Mouse (Mus musculus) left cerebral cortex, adult 11 months (tissue): ENCODE data around the gene Cntnap2.

Experiments
- DNase-seq: peaks from one replicate; pipeline ENCODE4 v3.0.0; 2022; ENCODE audit warnings: low spot score

The Cntnap2 gene

DNA sequence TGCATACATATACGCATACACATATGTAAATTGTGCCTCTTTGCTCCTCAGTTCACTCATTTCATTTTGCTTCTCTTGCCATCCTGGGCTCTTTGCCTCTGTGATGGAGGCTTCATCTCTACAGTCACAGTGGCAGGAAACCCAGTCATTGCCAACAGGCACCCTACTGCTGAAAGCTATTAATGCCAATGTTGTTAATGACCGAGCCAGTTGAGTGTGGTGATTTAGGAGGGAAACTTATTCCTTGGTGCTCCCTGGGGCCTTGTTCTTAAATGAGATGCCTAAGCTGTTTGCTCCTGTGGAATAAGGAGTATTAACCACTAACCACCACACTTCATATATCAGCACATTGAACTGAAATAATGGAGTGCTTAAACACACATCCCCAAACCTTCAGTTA lies 1640.2 kb downstream of the Cntnap2 start:
- DNase-seq, result no peak

DNA sequence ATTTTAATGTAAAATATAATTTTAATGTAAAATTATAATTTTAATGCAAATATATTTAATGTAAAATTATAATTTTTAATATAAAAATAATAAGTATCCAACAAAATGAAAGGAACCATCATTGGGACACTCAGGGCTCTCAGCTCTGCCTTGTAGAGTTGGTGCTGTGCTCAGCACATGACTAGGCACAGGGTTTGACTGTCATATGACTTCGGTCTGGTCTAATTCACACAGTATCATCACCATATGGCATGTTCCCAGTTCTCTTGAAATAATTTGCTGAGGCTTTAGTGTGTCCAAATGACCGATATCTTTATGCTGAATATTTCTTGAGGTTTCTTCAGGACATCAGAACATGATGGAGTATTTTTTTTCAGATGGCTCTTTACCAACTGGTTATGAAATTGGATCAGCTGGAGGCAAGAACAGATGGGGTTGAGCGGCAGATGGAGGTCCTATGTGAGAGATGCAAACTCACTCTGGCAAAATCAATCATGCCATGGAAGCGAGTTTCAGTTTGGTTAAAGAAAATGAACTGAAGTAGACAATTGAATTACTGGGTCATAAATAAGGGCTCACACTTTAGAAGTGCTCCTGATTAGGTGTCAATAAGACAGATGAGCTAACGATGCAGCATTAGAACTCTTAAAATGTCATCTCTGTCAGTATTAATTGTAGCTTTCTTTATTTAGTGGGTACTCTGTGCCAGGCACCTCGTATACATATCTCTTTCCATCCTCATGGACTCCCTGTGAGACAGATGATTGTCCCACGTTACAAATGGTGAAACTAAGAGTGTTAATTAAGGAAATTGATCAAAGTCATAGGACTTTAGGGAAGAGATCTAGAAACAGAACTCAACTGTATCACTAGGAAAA lies 1645.4 kb downstream of the Cntnap2 start:
- peak; percentile 23 for DNase-seq

DNA sequence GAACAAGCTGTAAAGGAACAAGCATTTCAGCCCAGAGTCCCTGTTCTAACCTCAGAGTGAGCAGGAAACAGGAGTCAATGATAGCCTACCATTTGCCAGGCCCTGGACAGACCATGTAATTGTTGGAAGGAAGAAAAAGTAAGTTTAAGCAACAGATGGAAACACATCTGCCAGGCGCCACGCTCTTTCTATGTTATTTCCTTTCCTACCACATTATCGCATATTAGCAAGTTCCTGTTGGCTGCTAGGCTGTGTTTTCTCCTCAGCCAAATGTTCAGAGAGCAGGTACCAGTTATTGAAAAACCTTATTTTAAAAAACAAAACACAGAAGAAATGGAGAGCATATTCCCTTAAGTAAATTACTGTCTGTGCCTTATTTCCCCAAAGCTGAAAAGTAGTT lies 1646.8 kb downstream of the Cntnap2 start:
- peak; percentile 7 for DNase-seq

DNA sequence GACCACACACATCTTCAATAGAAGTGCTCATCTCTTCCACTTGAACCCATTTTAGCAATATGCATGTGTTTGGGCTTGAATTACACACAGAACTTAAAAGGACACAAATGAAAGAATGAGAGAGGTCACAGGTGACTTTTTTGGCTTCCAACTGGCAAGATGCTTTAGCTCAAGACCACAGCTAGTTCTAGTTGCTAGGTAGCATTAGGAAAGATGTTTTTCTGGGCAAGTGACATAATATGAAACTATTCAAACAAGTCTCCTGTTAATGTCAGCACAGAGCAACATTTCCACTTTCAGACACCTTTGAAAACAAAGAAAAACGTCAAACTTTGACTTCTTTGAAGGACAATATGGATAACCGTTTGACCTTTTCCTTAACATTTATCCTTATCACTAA lies 1657.4 kb downstream of the Cntnap2 start:
- no peak for DNase-seq

DNA sequence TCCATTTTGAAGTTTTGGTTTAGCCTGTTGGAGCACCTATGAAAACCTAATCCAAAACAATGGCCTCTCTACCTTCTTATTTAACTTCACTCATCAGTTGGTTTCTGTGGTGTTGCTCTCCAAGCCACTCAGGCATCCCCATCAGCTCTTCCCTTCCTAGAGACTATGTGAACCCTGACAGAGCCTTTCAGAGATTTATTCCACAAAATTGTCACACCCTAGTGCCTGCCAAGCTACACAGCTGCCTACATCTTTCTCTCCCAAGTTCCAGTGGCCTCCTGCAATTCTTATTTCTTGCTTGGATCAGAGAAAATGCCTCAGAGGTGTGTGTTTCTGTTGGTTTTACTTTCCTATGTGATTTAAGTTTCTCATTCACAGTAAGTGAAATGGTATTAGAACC lies 1674.6 kb downstream of the Cntnap2 start:
- DNase-seq, result no peak

DNA sequence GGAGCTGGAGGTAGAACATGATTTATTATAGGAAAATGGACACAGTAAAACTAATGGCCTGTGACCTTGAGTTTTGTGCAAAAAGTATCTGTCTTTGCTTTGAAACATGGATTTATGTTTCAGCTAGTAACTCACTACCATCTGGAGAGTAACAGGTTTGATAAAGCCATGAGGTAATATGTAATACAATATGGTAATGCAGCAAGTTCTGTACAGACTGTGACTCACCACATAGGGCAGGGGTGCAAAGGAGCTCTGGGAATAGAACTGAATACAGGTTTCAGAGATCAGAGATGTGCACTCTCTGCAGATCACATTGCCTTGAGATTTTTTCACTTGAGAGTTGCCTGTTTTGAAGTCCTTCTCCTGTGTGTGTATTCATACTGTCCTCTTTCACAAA lies 1689.3 kb downstream of the Cntnap2 start:
- no peak for DNase-seq

DNA sequence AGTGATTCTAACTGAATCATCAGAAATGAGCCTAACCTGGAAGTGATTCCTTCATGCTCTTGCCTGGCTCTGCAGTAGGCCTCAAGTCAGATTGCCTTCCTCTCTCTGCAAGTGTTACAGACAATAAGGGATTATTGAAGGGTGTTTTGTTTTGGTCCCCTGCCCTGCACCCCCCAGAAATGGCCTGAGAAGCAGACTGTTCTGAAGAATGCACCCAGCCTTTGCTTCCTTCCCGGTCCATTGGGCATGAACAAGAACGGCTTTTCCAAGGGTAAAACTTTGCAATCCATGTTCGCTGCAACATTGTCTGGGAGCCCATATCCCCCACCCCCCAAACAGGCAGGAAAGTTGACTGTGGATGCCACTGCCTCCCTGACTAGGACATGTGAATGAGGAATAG lies 1704.3 kb downstream of the Cntnap2 start:
- DNase-seq, result no peak

DNA sequence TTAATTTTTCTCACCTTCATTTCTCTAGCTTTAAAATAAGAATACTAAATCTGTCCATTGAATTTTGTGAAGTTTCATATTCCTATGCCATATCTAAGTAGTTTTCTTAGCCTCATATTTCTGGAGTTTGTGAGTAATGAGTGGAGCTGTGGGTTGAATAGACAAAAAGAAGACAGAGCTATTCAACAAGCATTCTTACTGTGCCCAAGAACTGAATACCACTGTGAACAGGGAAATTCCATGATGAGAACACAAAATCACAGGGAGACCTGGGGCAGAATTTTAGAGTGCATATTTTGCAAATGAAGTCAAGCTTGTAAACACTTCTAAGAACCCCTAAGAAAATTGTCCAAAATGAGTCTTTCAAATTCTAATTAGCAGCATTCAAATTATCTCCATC lies 1715.4 kb downstream of the Cntnap2 start:
- DNase-seq, result no peak

DNA sequence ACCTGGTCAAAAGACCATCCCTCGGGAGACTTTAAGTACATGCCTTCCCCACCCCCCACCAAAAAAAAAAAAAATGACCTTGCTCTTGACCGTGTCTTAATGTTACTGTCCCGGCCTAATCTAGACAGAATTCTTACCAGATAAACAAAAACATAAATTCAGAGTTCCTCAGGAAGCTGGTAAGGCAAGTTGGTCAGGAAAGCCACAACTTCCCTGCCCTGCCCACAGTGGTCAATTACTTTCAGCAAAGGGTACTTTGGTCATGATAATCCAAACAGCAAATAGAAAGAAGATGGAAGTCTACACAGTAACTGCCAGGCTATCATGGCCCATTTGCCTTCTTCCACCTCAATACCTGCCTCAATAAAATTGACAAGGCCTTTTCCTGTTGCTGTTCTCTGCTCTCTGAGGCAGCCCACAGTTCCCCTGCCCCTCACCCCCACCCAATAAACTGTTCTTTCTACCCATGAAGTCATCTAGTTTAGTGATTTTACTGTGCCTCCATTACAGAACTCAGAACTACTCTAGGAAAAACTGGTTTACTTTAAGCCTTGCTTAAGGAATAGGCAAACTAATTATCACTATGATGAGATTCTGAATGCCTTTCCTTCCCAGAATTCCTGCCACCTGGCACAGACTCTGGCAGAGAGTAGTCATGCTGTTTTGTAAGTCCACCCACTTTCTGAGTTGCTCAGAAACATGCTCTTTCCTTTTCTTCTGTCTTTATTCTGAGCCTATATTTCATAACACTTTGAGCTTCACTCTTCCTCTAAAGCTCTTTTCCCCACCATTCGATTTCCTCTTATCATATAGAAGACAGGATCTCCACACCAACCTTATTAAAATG lies 1743.3 kb downstream of the Cntnap2 start:
- no peak for DNase-seq

DNA sequence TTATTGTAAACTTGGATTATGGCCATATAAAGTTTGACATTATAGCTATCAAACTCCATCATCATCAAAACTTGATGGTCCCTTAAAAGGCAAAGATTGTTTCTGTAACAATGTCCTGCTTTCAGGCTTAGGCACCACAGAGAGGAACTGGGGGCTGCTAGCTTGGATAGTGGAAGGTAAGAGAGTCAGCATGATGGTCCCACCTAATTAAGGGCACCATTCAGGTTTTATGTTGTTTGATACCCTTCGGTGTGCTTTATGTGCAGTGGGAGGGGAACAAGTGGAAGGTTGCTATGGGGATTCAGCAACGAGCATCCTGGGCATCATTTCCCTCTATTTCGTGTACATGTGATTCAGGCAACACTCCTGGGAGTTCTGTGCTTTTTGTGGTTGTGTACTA lies 1797.5 kb downstream of the Cntnap2 start:
- no peak for DNase-seq

DNA sequence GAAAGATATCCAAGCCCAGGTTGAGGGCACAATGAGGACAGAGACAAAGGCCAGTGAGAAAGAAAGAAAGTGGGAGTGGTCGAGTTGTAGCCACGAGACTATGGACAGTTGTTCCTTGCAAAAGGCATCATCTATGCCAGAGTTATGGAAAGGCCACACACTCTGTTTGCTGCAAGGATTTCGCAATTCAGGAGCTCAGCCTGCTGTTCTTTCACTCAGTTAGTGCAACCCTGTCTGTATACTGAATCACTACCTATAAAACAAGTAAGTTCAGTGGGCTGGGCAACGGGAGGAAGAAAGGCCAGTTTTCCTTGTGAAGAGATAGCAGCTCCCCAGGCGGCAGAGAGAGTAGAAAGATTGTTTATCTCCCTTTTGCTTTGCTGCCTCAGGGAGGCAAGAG lies 1801.9 kb downstream of the Cntnap2 start:
- DNase-seq, result no peak

DNA sequence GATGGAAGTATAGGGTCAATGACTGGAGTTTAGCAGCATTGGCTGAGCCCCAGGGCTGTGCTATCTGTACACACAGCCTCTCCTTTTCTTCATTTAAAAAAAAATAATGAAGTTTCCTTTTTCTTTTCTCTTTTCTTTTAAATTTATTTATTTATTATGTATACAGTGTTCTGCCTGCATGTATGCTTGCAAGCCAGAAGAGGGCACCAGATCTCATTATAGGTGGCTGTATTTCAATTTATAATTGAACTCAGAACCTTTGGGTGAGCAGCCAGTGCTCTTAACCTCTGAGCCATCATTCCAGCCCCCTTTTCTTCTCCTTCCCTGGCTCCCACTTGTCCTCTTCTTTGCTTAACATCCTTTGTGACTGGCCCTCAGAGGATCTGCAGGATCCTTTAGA lies 1807.2 kb downstream of the Cntnap2 start:
- no peak for DNase-seq

DNA sequence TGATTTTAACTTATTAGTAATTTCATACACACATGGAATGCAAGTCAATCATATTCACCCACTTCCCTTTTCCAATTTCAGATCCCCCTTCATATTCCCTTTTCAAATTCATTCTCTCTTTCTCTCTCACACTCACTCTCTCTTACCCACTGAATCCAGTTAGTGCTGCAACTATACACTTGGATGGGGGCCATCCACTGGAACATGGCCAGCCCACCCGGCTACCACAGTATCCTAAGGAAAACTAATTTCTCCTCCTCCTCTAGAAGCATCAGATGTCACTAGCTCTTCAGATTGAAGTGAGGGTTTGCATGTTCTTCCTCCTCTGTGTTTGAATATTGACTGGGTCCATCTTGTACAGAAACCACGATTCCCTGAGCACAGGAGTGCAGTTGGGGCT lies 1827.1 kb downstream of the Cntnap2 start:
- DNase-seq, result no peak

DNA sequence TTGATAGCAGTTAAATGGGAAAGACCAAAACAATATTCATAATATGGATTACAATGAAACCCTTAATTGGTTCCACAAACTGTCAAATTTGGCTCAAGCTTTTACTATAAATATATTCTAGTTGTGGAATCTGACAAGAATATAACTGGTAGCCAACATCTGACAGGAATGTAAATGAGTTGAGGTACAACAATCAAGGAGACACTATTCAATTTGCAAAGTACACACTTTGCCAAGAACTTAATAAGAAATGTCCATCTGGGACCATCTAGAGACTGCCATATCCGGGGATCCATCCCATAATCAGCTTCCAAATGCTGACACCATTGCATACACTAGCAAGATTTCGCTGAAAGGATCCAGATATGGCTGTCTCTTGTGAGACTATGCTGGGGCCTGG lies 1850.0 kb downstream of the Cntnap2 start:
- DNase-seq, result no peak

DNA sequence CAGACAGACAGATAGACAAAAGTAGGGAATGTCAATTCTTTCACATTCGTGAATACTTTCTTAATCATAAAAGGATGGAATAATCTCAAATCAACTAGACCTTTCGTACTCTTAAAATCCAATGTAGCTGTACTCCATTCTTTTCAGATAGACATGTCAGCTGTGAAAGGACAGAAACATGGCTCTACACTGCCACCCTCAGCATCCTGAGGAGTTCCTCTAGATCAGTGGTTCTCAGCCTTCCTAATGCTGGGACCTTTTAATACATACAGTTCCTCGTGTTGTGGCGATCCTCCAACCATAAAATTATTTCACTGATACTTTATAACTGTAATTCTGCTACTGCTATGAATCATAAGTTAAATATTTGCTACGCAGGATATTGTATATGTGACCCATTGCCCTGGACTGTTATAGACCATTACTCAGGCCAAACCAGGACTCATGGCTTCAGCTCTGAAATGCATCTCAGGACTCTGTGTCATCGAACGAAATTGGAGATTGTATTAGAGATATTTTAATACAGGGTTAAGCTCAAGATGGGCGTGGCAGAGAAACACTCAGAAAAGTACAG lies 1859.6 kb downstream of the Cntnap2 start:
- DNase-seq, result peak; percentile 2

DNA sequence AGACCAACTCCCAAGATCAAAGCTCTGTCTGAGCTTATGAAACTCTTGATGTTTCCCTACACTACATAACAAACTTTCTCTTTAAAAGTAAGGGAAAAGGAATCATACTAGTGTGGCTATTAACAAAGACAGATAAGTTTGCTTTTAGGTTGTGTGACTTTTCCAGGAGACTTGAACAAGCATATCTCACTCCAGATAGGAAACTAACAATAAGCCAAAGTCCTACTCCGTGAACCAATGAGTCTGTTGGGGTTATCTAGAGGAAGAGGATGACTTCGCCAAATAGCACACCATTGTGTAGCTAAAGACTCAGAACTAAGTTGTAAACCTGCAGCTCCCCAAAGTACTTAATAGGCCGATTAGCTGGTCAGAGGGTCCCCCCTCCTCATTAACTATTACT lies 1860.8 kb downstream of the Cntnap2 start:
- no peak for DNase-seq

DNA sequence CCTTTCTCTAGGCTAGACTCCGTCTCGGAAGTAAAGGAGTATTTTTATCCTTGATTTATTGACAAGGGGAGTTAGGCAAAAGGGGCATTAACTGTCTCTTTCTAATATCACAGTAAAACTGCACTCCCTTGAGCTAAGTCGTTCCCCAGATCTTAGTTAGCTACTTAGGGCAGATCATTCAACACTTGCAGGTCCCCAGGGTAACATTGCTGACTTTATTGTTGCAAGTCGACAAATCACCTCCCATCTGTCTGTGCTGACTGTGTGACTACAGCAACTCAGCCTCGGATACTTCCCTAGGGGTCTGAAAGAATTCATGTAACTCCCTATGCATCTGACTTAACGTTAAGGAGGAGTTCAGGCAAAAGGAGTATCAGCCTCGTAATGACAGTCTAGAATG lies 1865.6 kb downstream of the Cntnap2 start:
- DNase-seq, result no peak

DNA sequence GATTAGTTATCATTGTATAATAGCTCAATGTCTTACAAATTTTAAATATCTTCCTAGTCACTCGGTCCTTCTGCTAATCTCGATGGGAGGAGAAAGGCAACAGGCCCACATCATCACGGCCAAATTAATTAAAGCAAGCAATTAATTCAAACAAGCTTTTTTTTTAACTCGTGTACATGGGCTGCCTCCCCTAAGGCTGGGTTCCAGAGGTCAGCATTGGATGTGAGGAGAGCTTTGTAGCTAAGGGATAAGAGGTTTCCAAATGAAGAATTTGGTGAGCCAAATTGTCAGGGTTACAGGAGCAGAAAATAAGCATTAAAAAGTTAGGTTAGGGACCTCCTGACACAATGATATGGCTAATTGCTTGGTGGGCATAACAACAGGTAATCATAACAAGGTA lies 1886.5 kb downstream of the Cntnap2 start:
- no peak for DNase-seq

DNA sequence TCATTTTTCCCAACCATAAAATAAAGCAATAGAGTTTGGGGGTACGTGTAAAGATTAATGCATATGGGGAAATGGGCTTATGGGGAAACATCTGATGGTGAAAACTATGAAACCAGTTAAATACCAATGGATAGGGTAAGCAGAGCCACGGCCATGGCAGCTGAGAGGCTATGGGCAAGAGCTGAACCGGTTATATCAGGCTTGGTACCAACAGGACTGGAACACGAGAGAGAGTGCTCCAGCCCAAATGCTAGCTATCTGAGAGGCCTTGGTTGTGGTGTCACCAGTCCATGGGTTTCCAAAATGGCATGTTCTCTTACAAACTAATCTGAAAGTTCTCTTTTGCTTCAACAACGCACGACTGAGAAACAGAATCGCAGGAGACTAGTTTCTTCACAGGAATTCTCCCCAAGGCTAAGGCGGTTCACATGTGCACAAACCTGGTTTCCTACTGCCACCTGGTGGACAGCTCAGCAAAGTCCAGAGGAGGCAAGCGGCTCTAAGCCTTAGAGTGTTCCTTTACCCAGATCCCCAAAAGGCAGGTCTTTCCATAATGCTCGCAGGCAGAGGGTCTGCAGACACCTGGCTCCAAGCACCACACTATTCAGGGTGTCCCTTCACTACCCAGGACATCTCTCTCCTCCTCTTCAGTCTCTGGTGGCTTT lies 1902.0 kb downstream of the Cntnap2 start:
- DNase-seq, result peak; percentile 46

DNA sequence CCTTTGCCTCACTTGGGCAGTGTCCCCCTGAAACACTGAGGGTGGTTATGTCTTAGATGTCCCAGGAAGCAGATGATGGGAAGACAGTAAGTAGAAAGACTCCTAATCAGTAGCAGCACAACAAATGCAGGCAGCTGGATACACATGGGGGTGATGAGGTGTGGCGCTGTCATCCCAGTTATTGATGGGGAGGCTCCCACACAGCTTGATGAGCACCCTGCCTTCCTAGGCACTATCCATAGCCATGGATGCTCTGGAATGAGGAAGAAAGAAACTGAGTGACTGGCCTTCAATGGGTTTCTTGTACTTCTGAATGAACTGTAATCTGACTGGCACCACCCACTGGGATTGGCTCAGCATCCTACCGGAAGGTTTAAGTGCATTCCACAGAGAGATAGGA lies 1904.1 kb downstream of the Cntnap2 start:
- no peak for DNase-seq

DNA sequence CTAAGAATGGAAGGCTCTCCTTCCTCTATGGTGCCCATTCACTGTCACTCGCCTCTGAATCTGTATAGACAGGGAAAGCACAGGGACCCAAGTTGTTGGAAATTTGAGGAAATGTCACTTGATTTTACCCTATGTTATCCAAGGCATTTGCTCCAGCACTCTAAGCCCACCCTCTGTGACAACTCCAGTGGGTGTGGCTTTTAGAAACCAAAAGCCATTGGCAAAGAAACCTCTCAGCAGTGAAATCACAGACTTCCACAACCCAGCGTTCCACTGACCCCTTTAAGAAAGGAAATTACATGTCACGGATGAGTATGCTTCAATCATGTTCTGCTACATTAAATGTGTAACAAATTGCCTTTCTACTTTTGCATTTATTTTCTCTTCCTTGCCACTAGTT lies 1904.5 kb downstream of the Cntnap2 start:
- no peak for DNase-seq

DNA sequence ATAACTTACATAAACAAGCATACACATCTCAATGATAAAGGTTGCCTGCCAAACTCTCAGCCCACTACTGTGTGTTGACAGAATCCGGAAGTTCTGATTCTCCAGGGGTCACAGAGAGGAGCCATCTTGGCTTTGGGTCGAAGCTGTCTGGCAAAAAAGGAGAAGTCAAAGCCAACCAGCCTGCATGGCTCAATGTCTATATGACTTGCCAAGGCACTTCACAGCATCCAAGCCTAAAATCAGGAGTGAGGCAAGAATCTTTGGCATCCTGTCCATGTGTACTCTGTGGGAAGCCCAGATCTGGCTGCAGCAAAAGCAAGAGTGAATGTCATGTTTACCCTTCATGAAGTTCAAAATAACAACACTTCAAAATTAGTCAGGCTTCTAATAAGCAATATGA lies 1913.5 kb downstream of the Cntnap2 start:
- no peak for DNase-seq
